In the genomic region with DNA sequence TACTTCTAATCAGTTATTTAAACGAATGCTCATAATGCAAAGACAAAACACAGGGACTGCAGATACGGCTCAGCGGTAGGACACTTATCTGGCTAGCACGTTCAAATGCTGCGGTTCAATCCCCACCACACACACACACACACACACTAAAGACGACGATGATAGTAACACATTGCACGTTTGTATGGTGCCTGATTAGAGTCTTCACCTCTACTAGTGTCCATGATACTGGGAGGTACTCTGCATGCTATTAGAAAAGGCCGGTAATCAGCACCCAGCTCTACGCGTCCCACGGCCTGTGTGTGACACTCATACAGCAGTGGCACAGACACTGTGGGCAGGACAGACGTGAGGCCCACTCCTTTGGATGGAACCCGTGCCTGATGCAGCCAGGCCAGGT, we compare ENCODE assay signal across 27 mouse cellular contexts. TPM values are rescaled to one million over a fixed set of nuclear protein-coding genes. Genes with fewer than 3 reads are reported as not detected.
A peak's percentile ranks its signal among the peaks of the same experiment; 100 is the strongest.
DNase-seq lines count a peak whose midpoint lies in the region; ATAC-seq lines count a peak whose summit lies in the region.
"Had no signal": no experiment of that assay in that cellular context is flagged by ENCODE, and none has a peak within 500 bp of the region (broad histone marks: within the 10 kb centered on the region; RNA-seq: fewer than 3 reads in every experiment).

No protein-coding gene starts in this region.

- no peaks in the 10 kb centered on the region for H3K9me3 ChIP-seq in liver, embryonic 11.5 days (ENCODE audit: control insufficient read depth, low read length)
- H3K9me3 ChIP-seq in liver, embryonic 15.5 days (replicated peaks): no peaks in the 10 kb centered on the region
- H3K9me3 ChIP-seq: embryonic facial prominence, embryonic 12.5 days; embryonic facial prominence, embryonic 15.5 days; forebrain, embryonic 15.5 days; heart, embryonic 10.5 days; heart, embryonic 13.5 days; hindbrain, embryonic 12.5 days; hindbrain, embryonic 15.5 days had no signal

- H3K27me3 ChIP-seq in liver, embryonic 11.5 days (replicated peaks; ENCODE audit: control insufficient read depth, insufficient read depth, low read length): no peaks in the 10 kb centered on the region
- no peaks in the 10 kb centered on the region for H3K27me3 ChIP-seq in liver, embryonic 15.5 days
- H3K27me3 ChIP-seq: CH12.LX; embryonic facial prominence, embryonic 12.5 days; embryonic facial prominence, embryonic 15.5 days; forebrain, embryonic 15.5 days; heart, embryonic 13.5 days; hindbrain, embryonic 12.5 days; hindbrain, embryonic 15.5 days had no signal

- 86% methylated on average over 14 of the region's 14 CpGs for WGBS in liver, embryonic 11.5 days
- WGBS in liver, embryonic 15.5 days (ENCODE audit: insufficient replicate concordance): 75% methylated on average over 14 of the region's 14 CpGs

- peak; percentile 69; the same call in 1 of the 2 replicates for ATAC-seq in liver, embryonic 11.5 days (replicated peaks; ENCODE audit: low FRiP score)
- ATAC-seq in liver, embryonic 15.5 days (ENCODE audit: insufficient read depth): peak; percentile 73
- ATAC-seq in megakaryocyte-erythroid progenitor cell, adult 5-6 weeks (replicated peaks; ENCODE audit: low FRiP score, low TSS enrichment, poor library complexity, severe bottlenecking): peak; percentile 77
- ATAC-seq: forebrain, embryonic 15.5 days had no signal

- no peak overlapping the region for H3K27ac ChIP-seq in liver, embryonic 11.5 days (ENCODE audit: low read depth, low read length)
- no peak overlapping the region for H3K27ac ChIP-seq in liver, embryonic 15.5 days (replicated peaks)
- H3K27ac ChIP-seq: embryonic facial prominence, embryonic 12.5 days; embryonic facial prominence, embryonic 15.5 days; forebrain, embryonic 15.5 days; heart, adult 2 months; heart, embryonic 10.5 days; heart, embryonic 13.5 days; hindbrain, embryonic 12.5 days; hindbrain, embryonic 15.5 days had no signal

- no peak overlapping the region for H3K9ac ChIP-seq in liver, embryonic 11.5 days (ENCODE audit: low read depth, low read length)
- H3K9ac ChIP-seq in liver, embryonic 15.5 days: no peak overlapping the region
- H3K9ac ChIP-seq: embryonic facial prominence, embryonic 12.5 days; embryonic facial prominence, embryonic 15.5 days; forebrain, embryonic 15.5 days; heart, embryonic 13.5 days; hindbrain, embryonic 12.5 days; hindbrain, embryonic 15.5 days had no signal

- H3K4me1 ChIP-seq in liver, embryonic 11.5 days (replicated peaks; ENCODE audit: control insufficient read depth, insufficient read depth, low read length): no peaks in the 10 kb centered on the region
- H3K4me1 ChIP-seq in liver, embryonic 15.5 days (replicated peaks): no peaks in the 10 kb centered on the region
- H3K4me1 ChIP-seq: embryonic facial prominence, embryonic 12.5 days; embryonic facial prominence, embryonic 15.5 days; forebrain, embryonic 15.5 days; hindbrain, embryonic 12.5 days; hindbrain, embryonic 15.5 days had no signal

- DNase-seq in liver, embryonic 11.5 days (ENCODE audit: low spot score): no peak
- DNase-seq in liver: no peak
- peak; percentile 24 for DNase-seq in c-Kit-positive CD71-positive TER-119-positive erythroid progenitor cells, embryonic 14.5 days (ENCODE audit: low spot score)
- no peak for DNase-seq in frontal cortex, adult 2 months (ENCODE audit: extremely low spot score in 1 of 2, low spot score in 1 of 2)
- no peak for DNase-seq in B cell, adult 2 months
- no peak for DNase-seq in adrenal gland, adult (ENCODE audit: inconsistent age in 2 of 2, low spot score in 1 of 2)
- DNase-seq: adrenal gland, adult 8-10 months; adrenal gland, postnatal 25 days; cerebellum, adult 11 months; cerebellum, adult 2 months; cerebellum, adult 9-11 months; cerebellum, postnatal 25 days; gastrocnemius, postnatal 10 days; gastrocnemius, postnatal 36 days; heart, adult 2 months; heart, postnatal 14 days; heart, postnatal 4 days had no signal

- no peak overlapping the region for H3K4me2 ChIP-seq in liver, embryonic 11.5 days
- no peak overlapping the region for H3K4me2 ChIP-seq in liver, embryonic 15.5 days
- H3K4me2 ChIP-seq: embryonic facial prominence, embryonic 12.5 days; embryonic facial prominence, embryonic 15.5 days; forebrain, embryonic 15.5 days; heart, embryonic 13.5 days; hindbrain, embryonic 12.5 days; hindbrain, embryonic 15.5 days had no signal

- H3K4me3 ChIP-seq in liver, embryonic 11.5 days (ENCODE audit: low read depth, low read length): no peak overlapping the region
- H3K4me3 ChIP-seq in liver, embryonic 15.5 days (replicated peaks): no peak overlapping the region
- H3K4me3 ChIP-seq: embryonic facial prominence, embryonic 12.5 days; embryonic facial prominence, embryonic 15.5 days; forebrain, embryonic 15.5 days; heart, adult 2 months; heart, embryonic 10.5 days; heart, embryonic 13.5 days; hindbrain, embryonic 12.5 days; hindbrain, embryonic 15.5 days had no signal

- H3K36me3 ChIP-seq in liver, embryonic 11.5 days (ENCODE audit: control insufficient read depth, insufficient read depth, low read length): peaks cover 16% of the 10 kb centered on the region
- peaks cover 82% of the 10 kb centered on the region for H3K36me3 ChIP-seq in liver, embryonic 15.5 days (replicated peaks)

RNA-seq across cellular contexts. Expression of gene Mtr, which starts 39.3 kb away (rescaled TPM):
- 18.2 and 21.5 TPM in 2 replicates for polyA plus RNA-seq in liver, embryonic 11.5 days (2014; fragmentation: Nextera tagmentation; extraction: Ambion mirVana)
- 7.0 and 8.0 TPM in 2 replicates for polyA plus RNA-seq in liver, embryonic 15.5 days (2015; fragmentation: Nextera tagmentation; extraction: Ambion mirVana)
- 40.7 and 56.0 TPM in 2 replicates for total RNA-seq in megakaryocyte-erythroid progenitor cell, adult 5-6 weeks (2014; fragmentation: Nextera tagmentation)
- total RNA-seq in megakaryocyte-erythroid progenitor cell, adult 5-6 weeks (2017): 44.9 and 48.9 TPM in 2 replicates
- polyA plus RNA-seq in frontal cortex, adult 2 months (2012; rRNA removed): 9.7 and 10.0 TPM in 2 replicates
